Mouse (Mus musculus): ENCODE data around the gene Fut9. TPM values are rescaled to one million over a fixed set of nuclear protein-coding genes. Genes with fewer than 3 reads are reported as not detected.

Gene Fut9
- not detected in 2 replicates for polyA plus RNA-seq (2012; ENCODE audit: low replicate concordance)

GRCm38 (mm10) chr4:25799476-25800283, at the start of gene Fut9:
Gene Fut9, minus strand, starts transcription at chr4:25800244.

Data from leukemia stem cell, adult 10-12 weeks (primary cell).